Mouse (Mus musculus): Measurements from ENCODE around the gene D630045J12Rik. TPM values are rescaled to one million over a fixed set of nuclear protein-coding genes. Genes with fewer than 3 reads are reported as not detected.

D630045J12Rik gene
- total RNA-seq, 1 experiment from 2014 or later = 5.1 TPM

DNA sequence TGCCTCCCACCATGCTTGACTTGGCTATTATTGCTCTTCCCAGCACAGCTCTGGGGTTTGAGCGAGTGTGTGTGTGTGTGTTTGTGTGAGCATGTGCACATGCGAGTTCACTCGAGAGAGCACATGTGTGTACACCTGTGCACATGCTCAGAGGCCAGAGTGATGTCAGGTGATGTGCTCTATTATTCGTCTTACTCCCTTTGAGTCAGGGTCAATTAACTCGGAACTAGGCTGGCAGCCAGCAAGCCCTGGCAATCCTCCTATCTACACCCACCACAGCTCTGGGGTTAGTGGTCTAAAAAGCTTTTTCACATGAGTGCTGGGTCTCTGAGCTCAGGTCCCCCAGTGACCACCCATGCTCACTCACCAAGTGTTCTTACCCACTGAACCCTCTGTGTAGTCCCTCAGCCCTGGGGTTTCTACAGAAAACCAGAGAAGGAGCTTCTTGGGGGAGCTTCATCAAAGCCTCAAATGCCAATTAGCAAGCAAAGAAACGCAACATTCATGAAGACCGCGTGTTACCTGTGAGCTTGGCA, 11.4 kb downstream of the D630045J12Rik start:
- DNase-seq = no peak

- no peak for DNase-seq
These were observed 12.3 kb downstream of the D630045J12Rik start for GRCm38 (mm10) chr6:38241508-38241907.

DNA sequence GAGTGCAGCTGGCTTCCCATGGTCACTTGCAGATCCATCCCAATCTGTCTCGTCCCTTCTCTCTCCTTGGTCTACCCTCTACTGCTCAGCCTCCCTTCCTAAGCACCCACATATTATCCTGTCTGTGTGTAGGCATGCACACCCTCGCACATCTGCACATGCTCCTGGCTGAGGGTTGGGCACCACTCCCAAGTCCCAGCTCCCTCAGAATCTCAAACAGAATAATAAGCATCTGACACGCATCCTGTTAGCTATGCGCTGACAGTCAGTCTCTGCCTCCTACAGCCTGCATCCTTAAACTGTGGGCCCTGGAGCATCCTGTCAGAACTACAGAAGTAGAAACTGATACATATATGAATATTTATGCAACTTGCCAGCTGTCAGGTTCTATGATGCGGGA, 13.2 kb downstream of the D630045J12Rik start:
- no peak for DNase-seq

GRCm38 (mm10) chr6:38238382-38238781, 15.4 kb downstream of the D630045J12Rik start:
- no peak for DNase-seq

DNA sequence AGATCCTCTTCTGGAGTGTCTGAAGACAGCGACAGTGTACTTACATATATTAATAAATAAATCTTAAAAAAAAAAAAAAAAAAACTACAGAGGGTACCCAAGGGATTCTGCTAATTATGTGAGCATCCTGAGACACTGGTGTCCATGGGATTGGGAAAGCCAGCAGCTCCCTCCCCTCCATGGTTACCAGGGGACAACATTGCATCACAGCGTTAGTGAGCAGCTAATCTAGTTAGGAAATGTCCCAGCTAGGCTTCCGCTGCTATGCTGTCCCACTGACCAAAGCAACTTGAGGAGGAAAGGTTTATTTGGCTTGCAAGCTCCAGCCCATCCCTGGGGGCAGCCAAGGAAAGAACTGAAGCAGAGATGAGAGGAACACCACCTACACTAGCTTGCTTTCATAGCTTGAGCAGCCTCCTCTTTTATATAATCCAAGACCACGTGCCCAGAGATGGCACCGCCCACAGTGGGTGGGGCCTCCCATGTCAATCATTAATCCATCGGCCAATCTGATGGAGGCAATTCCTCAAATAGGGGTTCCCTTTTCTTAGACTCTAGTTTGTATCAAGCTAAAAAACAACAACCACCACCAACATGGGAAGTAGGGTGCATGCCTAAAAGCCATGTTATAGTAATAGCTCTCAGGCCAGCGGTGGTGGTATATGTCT, 17.7 kb downstream of the D630045J12Rik start:
- DNase-seq = no peak

GRCm38 (mm10) chr6:38233803-38234202, 20.0 kb downstream of the D630045J12Rik start:
- DNase-seq = no peak

DNA sequence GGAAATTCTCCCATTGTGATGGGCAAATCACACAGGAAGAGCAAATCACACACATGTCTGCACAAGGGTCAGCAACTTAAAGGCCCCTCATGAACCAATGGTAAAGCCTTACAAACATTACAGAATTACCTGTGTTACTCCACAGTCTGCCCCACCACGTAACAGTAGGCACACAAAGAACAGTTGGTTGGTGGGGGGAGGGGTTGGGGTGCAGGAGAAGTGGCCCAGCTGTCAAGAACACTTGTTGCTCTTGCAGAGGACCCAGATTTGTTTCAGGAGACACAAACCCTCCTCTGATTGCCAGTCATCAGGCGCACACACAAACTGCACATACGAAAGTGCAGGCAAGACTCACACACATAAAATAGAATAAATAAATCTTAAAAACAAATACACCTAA, 20.9 kb downstream of the D630045J12Rik start:
- no peak for DNase-seq

DNA sequence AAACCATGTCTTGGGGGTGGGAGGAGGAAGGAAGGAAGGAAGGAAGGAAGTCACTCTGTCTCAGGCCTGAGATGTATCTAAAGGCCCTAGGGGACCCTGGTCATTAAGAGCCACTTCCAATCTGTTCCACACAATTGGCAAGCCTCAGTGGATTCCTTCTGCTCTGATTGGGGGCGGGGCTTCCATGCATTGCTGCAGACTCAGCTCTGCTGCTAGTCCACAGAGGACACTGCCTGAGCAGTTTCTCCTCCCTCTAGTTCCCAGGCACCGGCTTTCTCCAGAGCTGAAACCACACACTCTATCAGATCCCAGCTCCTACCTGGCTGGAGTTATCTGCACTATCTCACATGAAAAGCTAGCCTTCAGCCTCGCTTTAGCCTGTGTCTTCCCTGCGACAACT, 21.8 kb downstream of the D630045J12Rik start:
- DNase-seq = no peak

DNA sequence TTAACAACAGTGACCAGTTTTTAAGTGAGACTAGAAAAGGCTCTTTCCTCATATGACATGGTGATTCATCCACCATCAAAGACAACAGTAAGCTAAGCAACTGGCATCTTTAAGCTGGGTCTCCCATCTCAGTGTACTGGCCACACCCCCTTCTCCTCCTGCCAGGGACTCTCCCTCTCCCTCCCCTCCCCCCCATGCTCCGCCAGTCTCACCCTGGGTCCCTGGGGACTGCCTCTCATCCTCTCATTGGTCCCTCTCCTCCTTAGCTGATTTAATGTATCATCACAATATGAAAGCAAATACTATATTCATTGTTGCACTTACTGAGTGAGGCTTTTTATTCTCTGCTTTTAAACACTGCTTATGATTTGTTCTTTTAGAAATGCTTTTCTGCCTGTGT, 29.7 kb downstream of the D630045J12Rik start:
- no peak for DNase-seq

DNA sequence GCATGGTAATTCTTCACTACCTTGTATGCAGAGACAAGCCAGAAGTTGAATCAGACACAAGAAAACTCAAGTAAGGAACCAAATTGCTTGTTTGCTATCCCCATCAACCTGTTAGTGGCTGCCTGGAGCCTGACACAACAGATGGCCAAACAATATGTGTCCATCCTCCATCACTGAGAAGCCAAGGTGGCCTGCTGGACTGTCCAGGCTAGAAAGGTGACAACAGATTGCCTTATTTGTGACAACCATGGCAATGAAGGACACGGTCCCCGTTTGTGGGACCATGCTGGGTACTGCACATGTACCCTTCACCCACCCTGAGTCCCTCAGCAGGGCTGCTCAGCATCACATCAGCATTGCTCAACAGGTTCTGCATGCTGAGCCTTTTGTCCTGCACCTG, 34.5 kb downstream of the D630045J12Rik start:
- DNase-seq = no peak

GRCm38 (mm10) chr6:38215448-38216110, 38.2 kb downstream of the D630045J12Rik start:
- no peak for DNase-seq

GRCm38 (mm10) chr6:38207621-38208020, 46.2 kb downstream of the D630045J12Rik start:
- DNase-seq = no peak

DNA sequence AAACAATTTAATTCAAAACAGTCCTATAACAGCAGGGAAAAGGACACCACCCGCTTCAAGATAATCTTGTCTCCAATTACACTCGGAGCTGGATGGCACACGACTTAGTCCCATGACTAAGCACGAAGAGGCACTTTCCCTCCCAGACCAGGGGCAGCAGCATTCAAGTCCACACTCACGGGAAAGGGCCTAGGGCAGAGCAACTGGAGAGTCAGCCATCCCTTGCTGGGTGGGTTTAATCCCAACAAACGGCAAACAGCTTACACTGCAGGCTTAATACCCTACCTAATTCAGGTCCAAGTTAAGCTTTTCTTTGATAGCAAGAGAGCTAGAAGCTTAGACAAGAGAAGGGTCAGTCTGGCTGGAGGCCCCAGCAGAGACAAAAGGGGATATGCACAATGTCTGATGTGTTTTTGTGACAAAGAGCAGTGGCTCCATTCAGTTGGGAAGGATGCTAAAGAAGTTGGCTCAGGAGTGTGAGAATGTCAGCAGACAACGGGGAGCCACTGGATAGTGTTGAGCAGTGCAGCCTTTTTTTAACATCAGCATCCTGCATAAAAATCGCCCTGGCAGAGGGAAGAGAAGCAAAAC, 46.8 kb downstream of the D630045J12Rik start:
- DNase-seq = no peak

DNA sequence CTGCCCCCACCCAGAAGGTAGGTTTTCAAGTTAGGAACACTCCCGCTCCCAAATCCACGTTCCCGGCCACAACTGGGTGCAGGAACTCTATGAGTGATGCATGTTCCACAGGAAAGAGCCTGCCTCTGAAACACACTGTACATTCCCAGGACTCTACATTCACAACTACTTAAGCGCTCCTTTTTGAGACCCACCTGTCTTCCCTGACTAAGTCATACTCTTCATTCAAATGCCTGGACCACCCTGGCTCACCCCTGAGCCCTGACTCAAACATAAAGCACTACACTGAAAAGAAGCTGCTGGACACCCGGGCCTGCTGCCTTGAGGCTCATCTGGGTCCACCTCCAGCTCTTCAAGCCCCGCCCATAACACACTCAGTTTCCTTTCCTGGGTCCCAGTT, 48.4 kb downstream of the D630045J12Rik start:
- DNase-seq = no peak

GRCm38 (mm10) chr6:38203820-38204219, 50.0 kb downstream of the D630045J12Rik start:
- DNase-seq = no peak

DNA sequence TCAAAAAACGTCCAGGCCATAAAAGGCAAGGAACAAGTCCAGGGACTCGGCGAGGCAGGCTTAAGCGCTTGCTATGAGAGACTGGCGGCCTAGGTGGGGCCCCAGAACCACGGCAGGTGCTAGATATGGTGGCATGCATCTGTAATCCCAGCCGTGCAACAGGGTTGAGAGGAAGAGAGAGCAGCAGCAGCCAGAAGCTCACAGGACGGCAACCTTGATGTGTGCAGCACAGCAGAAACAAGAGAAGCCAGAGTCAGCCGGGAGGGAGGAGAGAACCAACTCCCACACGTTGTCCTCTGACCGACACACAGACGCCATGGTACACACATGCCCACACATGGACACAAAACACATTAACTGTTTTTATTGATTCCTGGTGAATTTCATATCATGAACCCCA, 51.0 kb downstream of the D630045J12Rik start:
- DNase-seq = no peak

- no peak for DNase-seq
These were observed 52.3 kb downstream of the D630045J12Rik start for GRCm38 (mm10) chr6:38201495-38201894.

GRCm38 (mm10) chr6:38199599-38199998, 54.2 kb downstream of the D630045J12Rik start:
- DNase-seq = no peak

- no peak for DNase-seq
These were observed 55.1 kb downstream of the D630045J12Rik start for GRCm38 (mm10) chr6:38198727-38199126.

DNA sequence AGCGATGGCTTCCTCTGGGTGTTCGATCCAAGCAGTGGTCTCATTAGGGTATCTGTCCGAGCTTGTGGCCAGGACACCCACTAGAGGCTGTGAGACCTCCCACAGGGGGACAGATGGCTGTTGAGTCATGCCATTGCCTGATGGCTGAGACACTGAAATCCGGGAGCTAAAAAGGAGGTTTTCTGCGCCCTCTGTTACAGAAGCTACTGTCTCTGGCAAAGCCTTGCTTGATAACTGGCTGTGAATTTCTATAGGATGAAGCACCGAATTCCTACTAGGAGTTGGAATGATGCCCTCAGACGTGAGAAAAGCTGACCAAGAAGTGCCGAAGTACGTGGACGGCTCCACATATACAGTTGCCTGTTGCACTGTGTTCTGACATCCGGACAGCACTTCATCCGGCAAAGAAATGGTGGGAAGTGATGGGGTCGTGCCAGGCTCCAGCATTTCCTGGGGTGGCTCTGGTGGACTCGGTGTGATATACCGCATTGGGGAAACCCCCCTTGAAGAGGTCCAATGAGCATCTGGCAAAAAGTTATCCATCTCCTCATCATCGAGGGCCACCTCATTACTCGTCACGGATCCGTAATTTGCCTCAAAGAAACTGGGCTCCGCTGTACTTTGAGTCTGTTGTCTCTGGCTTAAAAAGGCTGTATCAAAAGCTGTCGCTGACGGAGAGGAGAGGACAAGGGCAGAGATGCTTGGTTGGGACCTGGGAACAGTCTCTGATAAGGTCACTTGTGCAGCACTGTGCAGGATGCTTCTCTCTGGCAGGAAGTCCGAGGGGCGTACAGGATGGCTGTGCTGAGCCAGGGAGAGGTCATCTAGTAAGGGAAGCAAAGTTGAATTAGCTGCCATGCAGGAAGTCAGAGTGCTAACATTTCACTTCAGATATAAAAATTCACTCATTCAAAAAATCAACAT, 57.3 kb downstream of the D630045J12Rik start:
- DNase-seq = no peak

GRCm38 (mm10) chr6:38195306-38195705, 58.5 kb downstream of the D630045J12Rik start:
- no peak for DNase-seq

DNA sequence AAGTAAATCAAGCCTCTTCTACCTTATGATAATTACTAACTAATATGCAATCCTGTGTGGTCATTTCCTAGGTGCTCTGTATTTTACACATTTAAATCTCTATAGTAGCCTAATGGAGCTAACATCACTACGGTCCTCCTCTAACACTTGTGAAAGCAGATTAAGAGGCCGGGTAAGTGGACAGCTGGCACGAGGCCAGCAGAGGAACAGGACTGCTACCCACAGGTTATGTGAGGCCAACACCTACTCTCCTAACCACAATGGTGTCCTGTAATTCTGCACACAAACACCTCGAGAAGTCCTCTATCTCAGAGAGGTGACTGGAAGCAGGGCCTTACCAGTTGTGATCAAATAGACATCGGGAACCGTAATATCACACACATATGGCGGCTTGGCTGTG, 59.8 kb downstream of the D630045J12Rik start:
- no peak for DNase-seq

Data from adrenal gland, postnatal 25 days (tissue).